Mouse (Mus musculus): Measurements from ENCODE around the gene Tm9sf2. TPM values are rescaled to one million over a fixed set of nuclear protein-coding genes. Genes with fewer than 3 reads are reported as not detected.
"Not testable (repeated sequence)": the region's sequence is repeated elsewhere in the genome, so short reads cannot be mapped to it uniquely, and the experiment has no call there.

The Tm9sf2 gene
- polyA plus RNA-seq (2016; fragmentation: Nextera tagmentation; extraction: Ambion mirVana) = 126 and 136 TPM in 2 replicates

DNA sequence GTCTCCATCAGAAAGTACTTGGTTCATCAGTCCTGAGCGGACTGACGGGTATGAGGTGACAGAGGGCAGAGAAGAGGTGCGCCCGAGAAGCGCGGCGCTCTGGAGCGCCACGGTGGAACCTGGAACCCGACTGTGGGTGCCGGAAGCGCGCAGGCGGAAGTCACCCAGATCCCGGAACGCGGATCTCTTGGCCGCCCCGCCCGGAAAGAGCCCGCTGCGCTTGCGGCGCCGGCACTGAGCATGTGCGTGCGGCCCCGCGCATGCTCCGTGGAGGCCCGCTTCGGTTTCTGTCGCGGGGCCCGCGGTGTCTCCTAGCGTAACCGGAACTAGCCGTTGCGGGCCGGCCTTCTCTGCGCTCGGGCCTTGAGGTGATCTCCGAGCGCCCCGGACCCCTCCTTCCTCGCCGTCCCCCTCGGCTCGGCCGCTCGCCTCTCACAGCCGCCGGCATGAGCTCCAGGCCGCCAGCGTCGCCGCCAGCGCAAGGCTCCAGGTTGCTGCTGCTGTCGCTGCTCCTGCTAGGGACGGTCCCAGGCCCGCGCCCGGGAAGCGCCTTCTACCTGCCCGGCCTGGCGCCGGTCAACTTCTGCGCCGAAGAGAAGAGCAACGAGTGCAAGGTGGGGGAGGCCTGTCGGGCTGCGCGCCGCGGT, at the start of gene Tm9sf2:
TSS of gene Tm9sf2 (plus strand) at position 217 of the 647 bp plus-strand sequence.
- peak; percentile 95 for DNase-seq (ENCODE audit: low spot score)
- under 1% methylated on average over 76 of the region's 76 CpGs for WGBS

DNA sequence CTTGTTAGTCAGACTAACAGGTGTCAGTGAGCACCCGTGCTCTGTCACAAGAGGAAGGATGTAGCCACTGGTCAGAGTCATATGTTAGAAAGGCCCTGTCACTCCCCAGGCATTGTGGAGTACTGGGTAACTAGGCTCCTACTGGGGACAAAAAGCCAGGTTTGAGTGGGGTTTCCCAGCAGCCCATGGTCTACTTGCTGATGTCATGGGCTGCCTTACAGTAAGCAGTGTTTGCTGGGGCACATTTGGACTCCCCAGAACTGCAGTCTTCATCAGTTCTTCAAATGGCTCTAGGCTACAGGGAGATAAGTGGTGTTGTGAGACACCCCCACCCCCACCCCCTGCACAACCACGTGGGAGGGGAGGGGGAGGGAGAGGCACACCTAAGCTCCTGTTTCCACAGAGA, 48.9 kb upstream of the Tm9sf2 start:
- Histone ChIP-seq H3K36me3 (no peaks in the 10 kb centered on the region), H3K4me3 (no peak overlapping the region), H3K4me1 (peaks cover 19% of the 10 kb centered on the region), H3K27me3 (ENCODE audit: insufficient read depth, poor library complexity, severe bottlenecking) (peaks cover 31% of the 10 kb centered on the region), H3K27ac (no peak overlapping the region), H3K9me3 (no peaks in the 10 kb centered on the region)
- no peak for DNase-seq (ENCODE audit: low spot score)
- 23% methylated on average over 2 of the region's 2 CpGs for WGBS

More for the DNA sequence above, at the start of gene Tm9sf2:
- Histone ChIP-seq H3K36me3 (peaks cover 12% of the 10 kb centered on the region), H3K4me1 (peaks cover 35% of the 10 kb centered on the region), H3K27ac (peak within 1 kb of the TSS; percentile 96), H3K27me3 (ENCODE audit: insufficient read depth, poor library complexity, severe bottlenecking) (no peaks in the 10 kb centered on the region), H3K9me3 (no peaks in the 10 kb centered on the region), H3K4me3 (peak within 1 kb of the TSS; percentile 80)

GRCm38 (mm10) chr14:122060642-122061041, 46.2 kb upstream of the Tm9sf2 start:
- WGBS = 11% methylated on average over 3 of the region's 3 CpGs
- Histone ChIP-seq H3K4me1 (peaks cover 12% of the 10 kb centered on the region; the same call in 1 of the 2 replicates), H3K4me3 (no peak overlapping the region), H3K9me3 (no peaks in the 10 kb centered on the region), H3K27ac (no peak overlapping the region), H3K27me3 (ENCODE audit: insufficient read depth, poor library complexity, severe bottlenecking) (peaks cover 57% of the 10 kb centered on the region), H3K36me3 (no peaks in the 10 kb centered on the region)
- DNase-seq (ENCODE audit: low spot score) = peak; percentile 81

DNA sequence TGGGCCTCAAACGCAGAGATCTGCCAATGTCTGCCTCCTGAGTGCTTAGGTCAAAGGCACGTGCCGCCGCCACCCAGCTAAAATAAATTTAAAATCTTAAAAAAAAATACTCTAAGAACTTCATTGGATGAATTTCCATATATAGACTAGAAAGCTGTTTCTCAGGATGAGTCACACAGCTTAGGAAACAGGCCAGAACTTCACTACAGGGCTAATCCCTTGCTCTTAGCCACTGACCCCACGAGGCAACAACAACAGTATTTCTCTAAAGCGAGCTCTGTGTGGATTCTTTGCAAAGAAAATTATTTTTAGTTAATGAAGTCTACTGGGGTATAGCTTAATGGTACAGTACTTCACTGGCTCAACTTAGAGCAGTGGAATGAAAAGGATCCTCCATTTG, 45.5 kb upstream of the Tm9sf2 start:
- H3K9me3 ChIP-seq = no peaks in the 10 kb centered on the region
- no peaks in the 10 kb centered on the region for H3K36me3 ChIP-seq
- 86% methylated on average over 6 of the region's 6 CpGs for WGBS

GRCm38 (mm10) chr14:122062411-122063090, 44.3 kb upstream of the Tm9sf2 start:
- no peaks in the 10 kb centered on the region for H3K36me3 ChIP-seq
- H3K4me3 ChIP-seq = no peak overlapping the region
- no peak for DNase-seq (ENCODE audit: low spot score)
- peaks cover 64% of the 10 kb centered on the region for H3K27me3 ChIP-seq (ENCODE audit: insufficient read depth, poor library complexity, severe bottlenecking)
- H3K9me3 ChIP-seq = no peaks in the 10 kb centered on the region
- peaks cover 12% of the 10 kb centered on the region; the same call in 1 of the 2 replicates for H3K4me1 ChIP-seq
- no peak overlapping the region for H3K27ac ChIP-seq
- WGBS = 78% methylated on average over 10 of the region's 10 CpGs

More for the DNA sequence above, 45.5 kb upstream of the Tm9sf2 start:
- Histone ChIP-seq H3K27ac (no peak overlapping the region), H3K4me1 (peaks cover 12% of the 10 kb centered on the region; the same call in 1 of the 2 replicates), H3K27me3 (ENCODE audit: insufficient read depth, poor library complexity, severe bottlenecking) (peaks cover 58% of the 10 kb centered on the region), H3K4me3 (no peak overlapping the region)
- no peak for DNase-seq (ENCODE audit: low spot score)

DNA sequence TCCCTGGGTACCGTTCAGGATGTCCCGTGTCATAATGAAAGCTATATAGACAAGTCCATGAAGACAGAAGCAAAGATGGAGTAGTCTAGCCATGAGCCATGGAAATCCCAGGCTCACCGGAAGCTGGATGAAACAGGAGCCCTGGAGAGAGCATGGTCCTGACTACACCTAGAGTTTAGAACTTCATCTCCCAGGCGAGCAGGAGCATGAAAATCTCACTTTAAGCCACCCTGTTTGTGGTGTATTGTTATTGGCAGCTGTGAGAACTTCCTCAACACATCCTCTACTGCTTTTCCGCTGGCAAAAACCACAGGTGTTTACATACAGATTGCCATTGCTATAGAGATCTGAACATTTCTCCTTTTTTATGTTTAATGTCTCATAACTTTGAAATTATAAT, 43.2 kb upstream of the Tm9sf2 start:
- 76% methylated on average over 5 of the region's 5 CpGs for WGBS
- peaks cover 57% of the 10 kb centered on the region for H3K27me3 ChIP-seq (ENCODE audit: insufficient read depth, poor library complexity, severe bottlenecking)

GRCm38 (mm10) chr14:122064519-122064918, 42.3 kb upstream of the Tm9sf2 start:
- peaks cover 52% of the 10 kb centered on the region for H3K27me3 ChIP-seq (ENCODE audit: insufficient read depth, poor library complexity, severe bottlenecking)
- 9% methylated on average over 2 of the region's 2 CpGs for WGBS
- no peak overlapping the region for H3K4me3 ChIP-seq

More for the DNA sequence above, 43.2 kb upstream of the Tm9sf2 start:
- no peaks in the 10 kb centered on the region for H3K36me3 ChIP-seq
- no peak for DNase-seq (ENCODE audit: low spot score)
- no peak overlapping the region for H3K27ac ChIP-seq
- H3K9me3 ChIP-seq = no peaks in the 10 kb centered on the region
- H3K4me3 ChIP-seq = no peak overlapping the region
- peaks cover 9% of the 10 kb centered on the region for H3K4me1 ChIP-seq

GRCm38 (mm10) chr14:122066243-122066642, 40.6 kb upstream of the Tm9sf2 start:
- 67% methylated on average over 4 of the region's 4 CpGs for WGBS
- Histone ChIP-seq H3K36me3 (no peaks in the 10 kb centered on the region), H3K27me3 (ENCODE audit: insufficient read depth, poor library complexity, severe bottlenecking) (peaks cover 67% of the 10 kb centered on the region), H3K4me3 (no peak overlapping the region), H3K9me3 (no peaks in the 10 kb centered on the region), H3K27ac (no peak overlapping the region), H3K4me1 (peaks cover 20% of the 10 kb centered on the region)
- DNase-seq (ENCODE audit: low spot score) = no peak

More at GRCm38 (mm10) chr14:122064519-122064918, 42.3 kb upstream of the Tm9sf2 start:
- Histone ChIP-seq H3K4me1 (peaks cover 18% of the 10 kb centered on the region), H3K9me3 (no peaks in the 10 kb centered on the region), H3K36me3 (no peaks in the 10 kb centered on the region), H3K27ac (no peak overlapping the region)
- DNase-seq (ENCODE audit: low spot score) = no peak

- not testable (repeated sequence) for H3K4me3 ChIP-seq; H3K27ac ChIP-seq; DNase-seq (ENCODE audit: low spot score); H3K36me3 ChIP-seq; H3K9me3 ChIP-seq
- Histone ChIP-seq H3K27me3 (ENCODE audit: insufficient read depth, poor library complexity, severe bottlenecking) (peaks cover 82% of the 10 kb centered on the region), H3K4me1 (peaks cover 20% of the 10 kb centered on the region)
- WGBS = 69% methylated on average over 3 of the region's 3 CpGs
These were observed 38.8 kb upstream of the Tm9sf2 start for GRCm38 (mm10) chr14:122068036-122068435.

DNA sequence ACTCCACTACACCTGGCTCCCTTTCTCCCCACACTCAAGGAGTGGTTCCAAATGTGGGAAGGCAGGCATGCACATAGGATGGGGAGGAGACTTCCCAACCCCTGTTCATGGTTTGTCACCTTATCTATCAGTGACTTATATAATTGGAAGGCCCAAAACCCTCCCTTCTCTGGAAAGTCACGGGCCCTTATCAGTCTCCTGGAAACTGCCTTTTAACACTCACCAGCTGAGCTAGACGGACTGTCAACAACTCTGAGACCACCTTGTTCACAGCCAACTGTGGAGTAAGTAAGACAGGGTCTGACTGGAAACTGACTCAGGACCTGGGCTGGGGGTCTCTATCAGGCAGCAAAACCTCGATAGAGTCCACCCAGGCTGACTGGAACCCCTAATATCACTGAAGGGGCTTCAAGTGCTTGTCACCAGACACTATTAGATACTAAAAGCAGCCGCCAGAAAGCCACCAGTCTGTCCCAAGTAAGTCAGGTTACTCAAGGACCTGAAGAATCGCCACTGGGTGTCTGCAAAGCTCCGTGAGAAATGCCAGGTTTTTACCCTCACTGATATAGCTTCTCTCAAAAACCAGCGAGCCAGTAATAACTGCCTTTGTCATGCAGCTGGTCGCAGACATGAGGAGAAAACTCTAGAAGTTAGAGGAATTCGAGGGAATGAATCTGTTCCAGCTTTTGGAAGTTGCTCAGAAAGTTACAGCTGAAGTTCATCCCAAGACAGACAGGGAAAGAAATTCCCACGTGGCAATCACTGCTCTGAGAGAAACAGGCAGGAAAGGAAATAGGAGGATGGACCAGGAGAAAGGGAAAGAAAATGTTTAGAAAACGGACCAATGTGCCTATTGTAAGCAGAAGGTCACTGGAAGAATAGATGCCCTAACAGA, 37.8 kb upstream of the Tm9sf2 start:
- H3K27me3 ChIP-seq (ENCODE audit: insufficient read depth, poor library complexity, severe bottlenecking) = peaks cover 82% of the 10 kb centered on the region
- H3K9me3 ChIP-seq = no peaks in the 10 kb centered on the region
- peak; percentile 89 for DNase-seq (ENCODE audit: low spot score)
- H3K4me1 ChIP-seq = peaks cover 20% of the 10 kb centered on the region
- no peaks in the 10 kb centered on the region for H3K36me3 ChIP-seq
- WGBS = 25% methylated on average over 11 of the region's 11 CpGs
- H3K4me3 ChIP-seq = no peak overlapping the region
- H3K27ac ChIP-seq = 0 out of 2 replicates have a peak overlapping the region, but pooled peaks have one; percentile 5

- DNase-seq (ENCODE audit: low spot score) = no peak
- H3K4me3 ChIP-seq = no peak overlapping the region
- H3K27me3 ChIP-seq (ENCODE audit: insufficient read depth, poor library complexity, severe bottlenecking) = peaks cover 81% of the 10 kb centered on the region
- H3K36me3 ChIP-seq = no peaks in the 10 kb centered on the region
- peaks cover 20% of the 10 kb centered on the region for H3K4me1 ChIP-seq
- H3K9me3 ChIP-seq = no peaks in the 10 kb centered on the region
- 80% methylated on average over 3 of the region's 3 CpGs for WGBS
- no peak overlapping the region for H3K27ac ChIP-seq
These were observed 36.9 kb upstream of the Tm9sf2 start for GRCm38 (mm10) chr14:122069948-122070347.

DNA sequence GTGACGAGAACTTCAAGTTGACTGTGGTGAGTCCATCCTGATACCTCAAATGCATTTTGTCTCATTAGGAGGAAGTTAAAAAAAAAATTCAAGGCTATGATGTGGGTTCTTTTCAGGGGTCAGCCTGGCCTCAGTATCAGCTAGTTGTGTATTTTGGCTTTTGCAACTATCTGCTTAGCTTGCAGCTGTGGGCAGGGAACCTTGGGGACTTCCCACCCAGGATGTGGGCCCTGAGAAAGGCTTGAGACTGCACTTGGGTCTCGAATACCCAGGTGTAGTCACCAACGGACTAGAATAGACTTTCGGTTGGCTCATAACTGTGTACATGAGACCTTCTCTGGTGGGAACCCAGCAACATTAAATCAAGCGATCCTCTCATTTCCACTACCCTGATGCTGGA, 33.4 kb upstream of the Tm9sf2 start:
- H3K9me3 ChIP-seq = no peaks in the 10 kb centered on the region
- no peaks in the 10 kb centered on the region for H3K36me3 ChIP-seq
- H3K4me1 ChIP-seq = peaks cover 20% of the 10 kb centered on the region
- H3K27me3 ChIP-seq (ENCODE audit: insufficient read depth, poor library complexity, severe bottlenecking) = peaks cover 86% of the 10 kb centered on the region
- 86% methylated on average over 5 of the region's 5 CpGs for WGBS
- no peak overlapping the region for H3K4me3 ChIP-seq
- DNase-seq (ENCODE audit: low spot score) = no peak
- H3K27ac ChIP-seq = no peak overlapping the region

Data from heart, embryonic 10.5 days (tissue).